Mouse (Mus musculus) heart, postnatal 0 days (tissue): ENCODE measurements around the gene Ext2. TPM values are rescaled to one million over a fixed set of nuclear protein-coding genes. Genes with fewer than 3 reads are reported as not detected.

ENCODE experiments used
- ATAC-seq: fragments of 200-750 bp; cut with Nextera tagmentation; 2 replicates; pipeline ENCODE4 v1.8.0; 2017; ENCODE audit warnings: low read depth, moderate number of reproducible peaks, moderate library complexity; ENCODE audit not compliant: insufficient read depth
- DNase-seq: peaks from one replicate; pipeline ENCODE4 v3.0.0-alpha.2; 2016; ENCODE audit warnings: low spot score
- H3K27ac ChIP-seq: fragments of 300-500 bp; sonication (generic); 2 replicates; pipeline ENCODE4 v1.5.1; 2014; ENCODE audit warnings: low read depth, mild to moderate bottlenecking
- H3K27me3 ChIP-seq: fragments of 300-500 bp; sonication (generic); 2 replicates; pipeline ENCODE4 v1.6.1; 2014; ENCODE audit warnings: low read length, mixed read lengths; ENCODE audit not compliant: control insufficient read depth, insufficient read depth
- H3K36me3 ChIP-seq: fragments of 300-500 bp; sonication (generic); replicated peaks from 2 replicates; pipeline ENCODE4 v1.6.1; 2014; ENCODE audit warnings: low read length, mixed read lengths; ENCODE audit not compliant: control insufficient read depth, insufficient read depth
- H3K4me1 ChIP-seq: fragments of 300-500 bp; sonication (generic); 2 replicates; pipeline ENCODE4 v1.6.1; 2014; ENCODE audit warnings: antibody characterized with exemption; ENCODE audit not compliant: control insufficient read depth, insufficient read depth
- H3K4me2 ChIP-seq: fragments of 300-500 bp; sonication (generic); 2 replicates; pipeline ENCODE4 v1.6.1; 2014; ENCODE audit warnings: low read depth, mild to moderate bottlenecking, low read length, moderate library complexity
- H3K4me3 ChIP-seq: fragments of 300-500 bp; sonication (generic); 2 replicates; pipeline ENCODE4 v1.5.1; 2014; ENCODE audit warnings: low read depth, low read length
- H3K9ac ChIP-seq: fragments of 300-500 bp; sonication (generic); replicated peaks from 2 replicates; pipeline ENCODE4 v1.6.1; 2014; ENCODE audit warnings: low read depth, low read length, mixed read lengths
- H3K9me3 ChIP-seq: fragments of 300-500 bp; sonication (generic); replicated peaks from 2 replicates; pipeline ENCODE4 v1.6.1; 2016; ENCODE audit warnings: low read length; ENCODE audit not compliant: control insufficient read depth
- CTCF ChIP-seq: IDR thresholded peaks from 2 replicates; pipeline ENCODE4 v1.5.1; 2016; ENCODE audit warnings: antibody characterized with exemption, control low read depth, low read depth
- EP300 ChIP-seq: IDR thresholded peaks from 2 replicates; pipeline ENCODE4 v1.6.1; 2016; ENCODE audit warnings: antibody characterized with exemption, low read depth
- WGBS: fragments of 180-500 bp; shearing (Covaris S2); extraction: QIAGEN DNeasy Blood & Tissue Kit; methylation state at CpG from one replicate; pipeline ENCODE4 v1.1.7; 2014; 5-methylcytosine and 5-hydroxymethylcytosine counted together
- polyA plus RNA-seq: library from polyadenylated mRNA; unstranded; fragments of >200 nt; fragmentation: Nextera tagmentation; extraction: Ambion mirVana; gene quantifications from 2 replicates; pipeline ENCODE4 v1.2.1, GENCODE M21; 2015
- total RNA-seq: library from RNA; depleted of rRNA; stranded (reverse); fragments of >200 nt; gene quantifications from 2 replicates; pipeline ENCODE4 v1.2.3, GENCODE M21; 2014; ENCODE audit warnings: low replicate concordance

Ext2 gene
- total and polyA plus RNA-seq, 2 experiments from 2014 or later, result 32.8 to 40.3 TPM

- H3K4me1 ChIP-seq, result peaks cover 13% of the 10 kb centered on the region
- H3K9me3 ChIP-seq, result no peaks in the 10 kb centered on the region
- no peaks in the 10 kb centered on the region for H3K27me3 ChIP-seq
- H3K36me3 ChIP-seq, result peaks cover 55% of the 10 kb centered on the region
- 86% methylated on average over 5 of the region's 5 CpGs for WGBS
- no peak overlapping the region for H3K9ac ChIP-seq
- ATAC-seq, result no peak
- no peak overlapping the region for H3K4me2 ChIP-seq
- H3K4me3 ChIP-seq, result no peak overlapping the region
- no peak for DNase-seq
- H3K27ac ChIP-seq, result no peak overlapping the region
- TF ChIP-seq EP300 (no peak), CTCF (no peak)
Observed at GRCm38 (mm10) chr2:93794375-93794774, 28.0 kb downstream of the Ext2 start.

- peak; percentile 52 for DNase-seq
- WGBS, result 48% methylated on average over 13 of the region's 13 CpGs
- peaks cover 53% of the 10 kb centered on the region for H3K36me3 ChIP-seq
- no peaks in the 10 kb centered on the region for H3K9me3 ChIP-seq
- H3K27ac ChIP-seq, result peak overlapping the region; percentile 34; the same call in 1 of the 2 replicates
- H3K27me3 ChIP-seq, result no peaks in the 10 kb centered on the region
- H3K9ac ChIP-seq, result no peak overlapping the region
- ATAC-seq, result peak; percentile 86
- no peak overlapping the region for H3K4me2 ChIP-seq
- TF ChIP-seq CTCF, result no peak; the same call in 1 of the 2 replicates
- no peak for TF ChIP-seq EP300
- no peak overlapping the region for H3K4me3 ChIP-seq
- H3K4me1 ChIP-seq, result peaks cover under 1% of the 10 kb centered on the region; the same call in 1 of the 2 replicates
Observed at GRCm38 (mm10) chr2:93791516-93792499, 30.6 kb downstream of the Ext2 start.

- H3K4me3 ChIP-seq, result no peak overlapping the region
- ATAC-seq, result no peak
- peaks cover 45% of the 10 kb centered on the region for H3K36me3 ChIP-seq
- H3K27ac ChIP-seq, result no peak overlapping the region
- DNase-seq, result no peak
- H3K4me2 ChIP-seq, result no peak overlapping the region
- TF ChIP-seq CTCF, result no peak
- no peak for TF ChIP-seq EP300
- H3K9ac ChIP-seq, result no peak overlapping the region
- 75% methylated on average over 4 of the region's 4 CpGs for WGBS
- H3K27me3 ChIP-seq, result no peaks in the 10 kb centered on the region
- no peaks in the 10 kb centered on the region for H3K4me1 ChIP-seq
- H3K9me3 ChIP-seq, result no peaks in the 10 kb centered on the region
Observed at GRCm38 (mm10) chr2:93790798-93791345, 31.5 kb downstream of the Ext2 start.

- Histone ChIP-seq H3K4me1 (no peaks in the 10 kb centered on the region), H3K9me3 (no peaks in the 10 kb centered on the region), H3K9ac (no peak overlapping the region), H3K27me3 (no peaks in the 10 kb centered on the region), H3K4me2 (no peak overlapping the region), H3K27ac (no peak overlapping the region), H3K4me3 (no peak overlapping the region), H3K36me3 (peaks cover 38% of the 10 kb centered on the region)
- WGBS, result 84% methylated on average over 5 of the region's 5 CpGs
- no peak for DNase-seq
- TF ChIP-seq CTCF, result no peak
- TF ChIP-seq EP300, result no peak
- ATAC-seq, result no peak
Observed at GRCm38 (mm10) chr2:93788557-93788956, 33.8 kb downstream of the Ext2 start.

- peaks cover 33% of the 10 kb centered on the region for H3K36me3 ChIP-seq
- H3K27me3 ChIP-seq, result no peaks in the 10 kb centered on the region
- WGBS, result 54% methylated on average over 4 of the region's 4 CpGs
- no peak overlapping the region for H3K9ac ChIP-seq
- no peaks in the 10 kb centered on the region for H3K4me1 ChIP-seq
- TF ChIP-seq CTCF, result peak; percentile 78
- no peak for TF ChIP-seq EP300
- H3K4me3 ChIP-seq, result no peak overlapping the region
- no peaks in the 10 kb centered on the region for H3K9me3 ChIP-seq
- DNase-seq (peak; percentile 90), ATAC-seq (peak; percentile 47)
- H3K4me2 ChIP-seq, result no peak overlapping the region
- no peak overlapping the region for H3K27ac ChIP-seq
Observed at GRCm38 (mm10) chr2:93786175-93786574, 36.2 kb downstream of the Ext2 start.
